Mouse (Mus musculus) CH12.LX (cell line): Measurements from ENCODE around the gene Ccdc97. TPM values are rescaled to one million over a fixed set of nuclear protein-coding genes. Genes with fewer than 3 reads are reported as not detected.
A peak's percentile ranks its signal among the peaks of the same experiment; 100 is the strongest.

Experiments
- DNase-seq: peaks from one replicate; pipeline ENCODE4 v3.0.0-alpha.2; 2013; ENCODE audit errors: extremely low read depth
- H3K27ac ChIP-seq: 2 replicates; pipeline ENCODE4 v1.5.1; 2012; ENCODE audit warnings: low read depth, mild to moderate bottlenecking, control low read depth, moderate library complexity; ENCODE audit not compliant: insufficient read depth
- H3K27me3 ChIP-seq: replicated peaks from 2 replicates; pipeline ENCODE3; 2012; ENCODE audit warnings: inconsistent platforms
- H3K36me3 ChIP-seq, 2 experiments: replicated peaks in 1 of 2; 2 replicates each; pipeline versions ENCODE3 to v1.6.1; 2012; ENCODE audit warnings: inconsistent platforms in 1 of 2, low read length in 1 of 2, mild to moderate bottlenecking in 1 of 2, mixed read lengths in 1 of 2, moderate library complexity in 1 of 2; ENCODE audit not compliant: control insufficient read depth in 1 of 2, insufficient read depth in 1 of 2
- H3K4me1 ChIP-seq, 2 experiments: 2 replicates each; pipeline ENCODE4 v1.6.1; 2012; ENCODE audit warnings: inconsistent platforms in 1 of 2, moderate library complexity in 1 of 2; ENCODE audit not compliant: insufficient read depth in 2 of 2, control insufficient read depth in 1 of 2
- H3K4me2 ChIP-seq: 2 replicates; pipeline ENCODE4 v1.6.1; 2012; ENCODE audit warnings: low read depth, mild to moderate bottlenecking, control low read depth; ENCODE audit not compliant: poor library complexity, insufficient read depth, severe bottlenecking
- H3K4me3 ChIP-seq, 3 experiments: fragments of 150-350 bp in 1 of 3; sonication (generic) in 1 of 3; replicated peaks in 1 of 3; 2 replicates each; pipeline versions ENCODE3 to v1.5.1; 2011 to 2012; ENCODE audit warnings: low read depth in 2 of 3, low read length in 2 of 3, mild to moderate bottlenecking in 2 of 3, moderate library complexity in 2 of 3, control low read depth in 1 of 3, improper control_type of control experiment in 1 of 3, inconsistent platforms in 1 of 3, mixed read lengths in 1 of 3; ENCODE audit not compliant: poor library complexity in 1 of 3
- H3K79me2 ChIP-seq: replicated peaks from 2 replicates; pipeline ENCODE4 v1.6.1; 2012; ENCODE audit warnings: mild to moderate bottlenecking, moderate library complexity; ENCODE audit not compliant: control insufficient read depth, poor library complexity, insufficient read depth, severe bottlenecking; ENCODE audit errors: extremely low read depth
- H3K9ac ChIP-seq: 2 replicates; pipeline ENCODE4 v1.6.1; 2012; ENCODE audit warnings: low read depth, mild to moderate bottlenecking, control low read depth, moderate library complexity; ENCODE audit not compliant: insufficient read depth
- H3K9me3 ChIP-seq: replicated peaks from 2 replicates; pipeline ENCODE3; 2012; ENCODE audit warnings: low read length, inconsistent platforms, mixed read lengths
- CHD1 ChIP-seq: IDR thresholded peaks from 2 replicates; pipeline ENCODE4 v1.6.1; 2012; ENCODE audit warnings: low read depth, low read length, improper control_type of control experiment, inconsistent platforms
- CHD2 ChIP-seq: IDR thresholded peaks from 2 replicates; pipeline ENCODE4 v1.6.1; 2011; ENCODE audit warnings: low read length, improper control_type of control experiment
- E2F4 ChIP-seq: IDR thresholded peaks from 2 replicates; pipeline ENCODE4 v1.6.1; 2011; ENCODE audit warnings: low read depth, low read length, improper control_type of control experiment; ENCODE audit not compliant: insufficient replicate concordance
- ELF1 ChIP-seq: IDR thresholded peaks from 2 replicates; pipeline ENCODE4 v1.6.1; 2014; ENCODE audit warnings: low read depth, mild to moderate bottlenecking, inconsistent platforms, low read length, improper control_type of control experiment
- ETS1 ChIP-seq: conservative IDR thresholded peaks from 2 replicates; pipeline ENCODE4 v1.6.1; 2012; ENCODE audit warnings: low read depth, mild to moderate bottlenecking, inconsistent platforms, low read length, improper control_type of control experiment, moderate library complexity
- GABPA ChIP-seq: IDR thresholded peaks from 2 replicates; pipeline ENCODE4 v1.6.1; 2012; ENCODE audit warnings: low read depth, low read length, improper control_type of control experiment, inconsistent platforms; ENCODE audit not compliant: insufficient replicate concordance
- JUN ChIP-seq: IDR thresholded peaks from 2 replicates; pipeline ENCODE4 v1.6.1; 2011; ENCODE audit warnings: low read depth, mild to moderate bottlenecking, low read length, improper control_type of control experiment, moderate library complexity; ENCODE audit not compliant: insufficient read depth
- JUND ChIP-seq: conservative IDR thresholded peaks from 2 replicates; pipeline ENCODE4 v1.6.1; 2011; ENCODE audit warnings: low read depth, low read length, improper control_type of control experiment
- MAX ChIP-seq: IDR thresholded peaks from 2 replicates; pipeline ENCODE4 v1.6.1; 2011; ENCODE audit warnings: low read length, improper control_type of control experiment
- MAZ ChIP-seq: IDR thresholded peaks from 2 replicates; pipeline ENCODE4 v1.6.1; 2012; ENCODE audit warnings: low read depth, mild to moderate bottlenecking, inconsistent platforms, low read length, improper control_type of control experiment, moderate library complexity
- MEF2A ChIP-seq: IDR thresholded peaks from 2 replicates; pipeline ENCODE4 v1.6.1; 2014; ENCODE audit warnings: low read depth, mild to moderate bottlenecking, inconsistent platforms, low read length, improper control_type of control experiment, borderline replicate concordance
- MXI1 ChIP-seq: IDR thresholded peaks from 2 replicates; pipeline ENCODE4 v1.6.1; 2011; ENCODE audit warnings: mild to moderate bottlenecking, low read depth, low read length, improper control_type of control experiment
- MYC ChIP-seq: IDR thresholded peaks from 2 replicates; pipeline ENCODE4 v1.6.1; 2011; ENCODE audit warnings: low read depth, mild to moderate bottlenecking, improper control_type of control experiment, low read length
- NRF1 ChIP-seq: IDR thresholded peaks from 2 replicates; pipeline ENCODE4 v1.6.1; 2014; ENCODE audit warnings: low read depth, mild to moderate bottlenecking, inconsistent platforms, low read length, improper control_type of control experiment, moderate library complexity
- SMC3 ChIP-seq: IDR thresholded peaks from 2 replicates; pipeline ENCODE4 v1.6.1; 2011; ENCODE audit warnings: low read depth, low read length, improper control_type of control experiment
- TBP ChIP-seq: conservative IDR thresholded peaks from 2 replicates; pipeline ENCODE4 v1.6.1; 2011; ENCODE audit warnings: low read depth, low read length, improper control_type of control experiment
- TCF12 ChIP-seq: IDR thresholded peaks from 2 replicates; pipeline ENCODE4 v1.6.1; 2014; ENCODE audit warnings: low read depth, mild to moderate bottlenecking, inconsistent platforms, low read length, improper control_type of control experiment
- UBTF ChIP-seq: IDR thresholded peaks from 2 replicates; pipeline ENCODE4 v1.6.1; 2012; ENCODE audit warnings: low read depth, mild to moderate bottlenecking, inconsistent platforms, low read length, improper control_type of control experiment, moderate library complexity
- USF1 ChIP-seq: IDR thresholded peaks from 2 replicates; pipeline ENCODE4 v1.6.1; 2014; ENCODE audit warnings: low read depth, mild to moderate bottlenecking, inconsistent platforms, low read length, improper control_type of control experiment
- ZKSCAN1 ChIP-seq: IDR thresholded peaks from 2 replicates; pipeline ENCODE4 v1.6.1; 2012; ENCODE audit warnings: low read depth, inconsistent platforms, low read length, improper control_type of control experiment, borderline replicate concordance
- ZMIZ1 ChIP-seq: IDR thresholded peaks from 2 replicates; pipeline ENCODE4 v1.6.1; 2012; ENCODE audit warnings: low read depth, mild to moderate bottlenecking, inconsistent platforms, low read length, improper control_type of control experiment
- ZNF384 ChIP-seq: IDR thresholded peaks from 2 replicates; pipeline ENCODE4 v1.6.1; 2012; ENCODE audit warnings: low read depth, low read length, improper control_type of control experiment, inconsistent platforms
- dilution Hi-C: fragments of 300-500 bp; cut with MboI; formaldehyde crosslinking; loops from 2 replicates; pipeline ENCODE4 v1.14.3; 2020; ENCODE audit warnings: low sequenced_read_pairs; ENCODE audit not compliant: extremely low pct_unique_long_range_greater_than_20kb, extremely low pct_ligation_motif_present
- in situ Hi-C: fragments of 300-500 bp; cut with MboI; formaldehyde crosslinking; loops from 3 replicates; pipeline ENCODE4 v1.14.3; 2019; ENCODE audit warnings: low sequenced_read_pairs, low pct_ligation_motif_present, low pct_unique_long_range_greater_than_20kb, mixed read lengths
- polyA plus RNA-seq: library from polyadenylated mRNA; unstranded; fragments of >175 nt; gene quantifications from 2 replicates; pipeline ENCODE4 v1.2.1, GENCODE M21; 2012; ENCODE audit warnings: low read depth; ENCODE audit not compliant: insufficient read length
- total RNA-seq, 2 experiments: library from RNA; depleted of rRNA; stranded (reverse); fragments of 300-350 nt in 1 of 2; fragments of >200 nt in 1 of 2; gene quantifications; 2 replicates each; pipeline ENCODE4 v1.2.3; 2012 to 2014

Gene Ccdc97
- total and polyA plus RNA-seq, 3 experiments, result 5.7 to 44.8 (median 14.1) TPM

DNA sequence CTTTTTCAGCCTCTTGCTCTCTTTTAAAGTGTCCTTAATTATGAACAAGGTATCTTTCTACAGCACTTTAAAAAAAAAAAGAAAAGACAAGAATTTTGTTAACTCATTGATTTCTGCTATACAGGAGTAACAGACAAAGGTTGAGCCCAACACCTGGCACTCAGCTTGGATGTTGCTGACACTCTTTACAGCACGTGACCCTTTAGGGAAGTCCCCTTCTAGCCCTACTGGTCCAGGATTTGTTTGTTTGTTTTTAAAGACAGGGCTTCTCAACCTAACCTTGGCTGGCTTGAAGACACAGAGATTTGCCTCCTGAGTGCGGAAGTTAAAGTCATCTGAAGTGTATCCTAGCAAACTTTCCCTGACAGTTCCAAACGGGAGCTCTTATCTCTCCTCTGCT lies 28.0 kb upstream of the Ccdc97 start (continued):
- peak; percentile 24; the same call in 1 of the 2 replicates for TF ChIP-seq TCF12
- TF ChIP-seq CHD2, result no peak
- no peak for TF ChIP-seq MAZ
- no peak for TF ChIP-seq CHD1
- TF ChIP-seq TBP, result no peak
- no peak for TF ChIP-seq MXI1

GRCm38 (mm10) chr7:25738277-25738676 lies 19.4 kb upstream of the Ccdc97 start:
- DNase-seq, result no peak
- H3K79me2 ChIP-seq, result peaks cover 14% of the 10 kb centered on the region
- H3K27ac ChIP-seq, result no peak overlapping the region
- no peak for TF ChIP-seq GABPA
- no peak for TF ChIP-seq NRF1
- TF ChIP-seq ZMIZ1, result no peak
- no peak for TF ChIP-seq MAZ
- TF ChIP-seq ZNF384, result no peak
- no peak for TF ChIP-seq E2F4
- no peak for TF ChIP-seq MYC
- TF ChIP-seq UBTF, result no peak
- TF ChIP-seq ZKSCAN1, result no peak
- no peak for TF ChIP-seq USF1
- TF ChIP-seq ETS1, result no peak
- TF ChIP-seq JUN, result no peak
- no peak for TF ChIP-seq TCF12
- no peak for TF ChIP-seq JUND
- no peak for TF ChIP-seq MAX
- no peak for TF ChIP-seq ELF1
- TF ChIP-seq MEF2A, result no peak
- no peak for TF ChIP-seq SMC3
- TF ChIP-seq CHD2, result no peak
- H3K36me3 ChIP-seq, result peaks cover 78 to 96% of the 10 kb centered on the region in 2 experiments
- H3K4me2 ChIP-seq, result no peak overlapping the region
- no peak overlapping the region for H3K4me3 ChIP-seq
- H3K4me1 ChIP-seq, result no peaks in the 10 kb centered on the region
- no peaks in the 10 kb centered on the region for H3K9me3 ChIP-seq
- in situ Hi-C loops, result no loop called here
- no peaks in the 10 kb centered on the region for H3K27me3 ChIP-seq
- dilution Hi-C loops, result no loop called here
- no peak overlapping the region for H3K9ac ChIP-seq
